Mouse (Mus musculus) G1E (cell line): ENCODE measurements at regions not wholly inside any gene's neighbourhood (a gene's known extent, or its start where the extent isn't known, plus 50 kb on each side); places are given as distances from the start of the nearest gene placed in this dataset.

Experiments used
- CTCF ChIP-seq: IDR thresholded peaks from 2 replicates; pipeline ENCODE4 v1.5.1; 2012; ENCODE audit warnings: low read depth, low read length, inconsistent platforms, mixed read lengths
- GATA1 ChIP-seq: IDR thresholded peaks from 2 replicates; pipeline ENCODE4 v1.6.1; 2012; ENCODE audit warnings: borderline replicate concordance, low read length, inconsistent platforms, mixed read lengths

GRCm38 (mm10) chr5:106282646-106283045 is 175.3 kb downstream of the Barhl2 start:
- TF ChIP-seq CTCF (no peak), GATA1 (no peak)
